Comparison of ENCODE assay signal across 20 mouse cellular contexts in the genomic region with DNA sequence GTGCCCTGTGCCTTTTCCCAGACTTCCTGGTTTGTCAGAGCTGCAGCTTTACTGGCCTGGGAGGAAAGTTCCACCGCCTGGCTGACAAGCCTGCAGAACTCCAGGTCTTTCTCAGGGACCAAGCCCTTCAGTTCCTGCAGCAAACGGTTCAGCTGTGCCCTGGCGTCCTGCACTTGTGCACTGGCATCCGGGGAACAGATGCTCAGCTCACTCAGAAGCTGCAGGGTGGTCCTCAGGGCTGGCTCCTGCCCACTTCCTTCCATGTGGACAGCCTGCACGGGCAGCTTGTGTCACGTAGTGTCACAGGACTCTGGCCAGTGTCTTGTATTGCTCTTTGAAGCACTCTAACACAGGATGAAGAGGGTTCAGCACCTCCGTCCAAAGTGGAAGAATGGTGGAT. TPM values are rescaled to one million over a fixed set of nuclear protein-coding genes. Genes with fewer than 3 reads are reported as not detected.
DNase-seq lines count a peak whose midpoint lies in the region; ATAC-seq and TF ChIP-seq lines count a peak whose summit lies in the region.
"Had no signal": no experiment of that assay in that cellular context is flagged by ENCODE, and none has a peak within 500 bp of the region (broad histone marks: within the 10 kb centered on the region; RNA-seq: fewer than 3 reads in every experiment).

No protein-coding gene starts in this region.

- peak; percentile 20 for DNase-seq in limb, embryonic 14.5 days (ENCODE audit: low spot score)
- DNase-seq in limb, embryonic 10.5 days (ENCODE audit: low spot score), result no peak
- peak; percentile 71 to 80 for DNase-seq in thymus, postnatal 36 days
- DNase-seq in heart, postnatal 4 days, result no peak
- DNase-seq: adrenal gland, postnatal 25 days; cerebellum, adult 18-20 months; gastrocnemius, adult 2 months; heart, postnatal 10 days; liver, embryonic 13.5 days had no signal

- no peaks in the 10 kb centered on the region for H3K27me3 ChIP-seq in limb, embryonic 14.5 days (ENCODE audit: control insufficient read depth, insufficient read depth, low read length)
- H3K27me3 ChIP-seq in limb, embryonic 10.5 days (ENCODE audit: low read depth, poor library complexity, severe bottlenecking), result no peaks in the 10 kb centered on the region
- no peaks in the 10 kb centered on the region for H3K27me3 ChIP-seq in myocyte (ENCODE audit: control insufficient read depth, insufficient read depth, insufficient read length)
- H3K27me3 ChIP-seq in forebrain, embryonic 15.5 days, result no peaks in the 10 kb centered on the region
- H3K27me3 ChIP-seq: intestine, embryonic 15.5 days; liver, embryonic 13.5 days; megakaryocyte, embryonic 14.5 days; neural tube, embryonic 13.5 days had no signal

- H3K27ac ChIP-seq in limb, embryonic 14.5 days (replicated peaks; ENCODE audit: low read depth, low read length), result no peak overlapping the region
- no peak overlapping the region for H3K27ac ChIP-seq in limb, embryonic 10.5 days
- H3K27ac ChIP-seq in forebrain, embryonic 15.5 days (replicated peaks), result no peak overlapping the region
- H3K27ac ChIP-seq: gastrocnemius, adult 2 months; hindbrain, embryonic 14.5 days; intestine, embryonic 15.5 days; liver, embryonic 13.5 days; neural tube, embryonic 13.5 days had no signal

- WGBS in limb, embryonic 14.5 days, result 75% methylated on average over 7 of the region's 7 CpGs
- WGBS in limb, embryonic 10.5 days, result 83% methylated on average over 7 of the region's 7 CpGs
- 83% methylated on average over 7 of the region's 7 CpGs for WGBS in forebrain, embryonic 15.5 days

- H3K36me3 ChIP-seq in limb, embryonic 14.5 days (ENCODE audit: control insufficient read depth, insufficient read depth, low read length), result no peaks in the 10 kb centered on the region
- H3K36me3 ChIP-seq in limb, embryonic 10.5 days, result no peaks in the 10 kb centered on the region
- no peaks in the 10 kb centered on the region for H3K36me3 ChIP-seq in myocyte (ENCODE audit: control insufficient read depth, insufficient read depth)
- no peaks in the 10 kb centered on the region for H3K36me3 ChIP-seq in forebrain, embryonic 15.5 days
- H3K36me3 ChIP-seq: intestine, embryonic 15.5 days; liver, embryonic 13.5 days; neural tube, embryonic 13.5 days had no signal

- no peak overlapping the region for H3K4me3 ChIP-seq in limb, embryonic 14.5 days (replicated peaks; ENCODE audit: low read length)
- H3K4me3 ChIP-seq in limb, embryonic 10.5 days, result no peak overlapping the region
- H3K4me3 ChIP-seq in myocyte, result no peak overlapping the region
- H3K4me3 ChIP-seq in forebrain, embryonic 15.5 days, result no peak overlapping the region
- H3K4me3 ChIP-seq: gastrocnemius, adult 2 months; intestine, embryonic 15.5 days; liver, embryonic 13.5 days; neural tube, embryonic 13.5 days had no signal

- TF ChIP-seq POLR2A in limb, embryonic 14.5 days (IDR thresholded peaks at IDR 0.05; ENCODE audit: borderline replicate concordance, extremely low read depth, insufficient read depth, insufficient read length), result no peak
- TF ChIP-seq POLR2A in myocyte (IDR thresholded peaks at IDR 0.05; ENCODE audit: insufficient read length, low read depth), result no peak

- H3K4me1 ChIP-seq in limb, embryonic 14.5 days (ENCODE audit: control insufficient read depth, insufficient read depth, low read length), result no peaks in the 10 kb centered on the region
- H3K4me1 ChIP-seq in limb, embryonic 10.5 days, result no peaks in the 10 kb centered on the region; the same call in 1 of the 2 replicates
- H3K4me1 ChIP-seq in forebrain, embryonic 15.5 days, result 0 out of 2 replicates have a peak, but pooled peaks cover 2% of the 10 kb centered on the region
- H3K4me1 ChIP-seq: intestine, embryonic 15.5 days; liver, embryonic 13.5 days; neural tube, embryonic 13.5 days had no signal

- no peaks in the 10 kb centered on the region for H3K79me2 ChIP-seq in myocyte (ENCODE audit: control insufficient read depth, insufficient read depth)

- ATAC-seq in limb, embryonic 14.5 days (ENCODE audit: low FRiP score, low read depth), result no peak; the same call in 1 of the 2 replicates
- peak; percentile 6 for ATAC-seq in activated CD4-positive, CD25-positive, alpha-beta regulatory T cell, adult 4 months
- ATAC-seq in forebrain, embryonic 15.5 days (replicated peaks), result no peak
- ATAC-seq: forebrain, embryonic 16.5 days; intestine, embryonic 15.5 days had no signal

- no peaks in the 10 kb centered on the region for H3K9me3 ChIP-seq in limb, embryonic 14.5 days (ENCODE audit: control insufficient read depth, low read length)
- H3K9me3 ChIP-seq in limb, embryonic 10.5 days (replicated peaks), result no peaks in the 10 kb centered on the region
- H3K9me3 ChIP-seq in forebrain, embryonic 15.5 days, result no peaks in the 10 kb centered on the region
- H3K9me3 ChIP-seq: intestine, embryonic 15.5 days; liver, embryonic 13.5 days; neural tube, embryonic 13.5 days had no signal

- H3K4me2 ChIP-seq in limb, embryonic 14.5 days (replicated peaks; ENCODE audit: low read depth, low read length, severe bottlenecking), result no peak overlapping the region
- H3K4me2 ChIP-seq in myocyte (ENCODE audit: low read depth), result no peak overlapping the region
- H3K4me2 ChIP-seq in forebrain, embryonic 15.5 days (replicated peaks), result no peak overlapping the region
- H3K4me2 ChIP-seq: hindbrain, embryonic 14.5 days; intestine, embryonic 15.5 days; liver, embryonic 13.5 days; neural tube, embryonic 13.5 days had no signal

- H3K9ac ChIP-seq in limb, embryonic 14.5 days (ENCODE audit: low read depth, low read length, severe bottlenecking), result no peak overlapping the region
- H3K9ac ChIP-seq in forebrain, embryonic 15.5 days (replicated peaks), result no peak overlapping the region
- H3K9ac ChIP-seq: hindbrain, embryonic 14.5 days; intestine, embryonic 15.5 days; liver, embryonic 13.5 days; neural tube, embryonic 13.5 days had no signal

- H3ac ChIP-seq in myocyte (ENCODE audit: control insufficient read depth, insufficient read length), result no peak overlapping the region

TF ChIP-seq in myocyte, 11 proteins besides CTCF, POLR2A, EP300 and RAD21:
- TF ChIP-seq USF1 (IDR thresholded peaks at IDR 0.05; ENCODE audit: low read depth) (no peak), TCF12 (IDR thresholded peaks at IDR 0.05; ENCODE audit: insufficient read depth, poor library complexity, severe bottlenecking) (no peak), MYOD1 (IDR thresholded peaks at IDR 0.05; ENCODE audit: control insufficient read depth in 1 of 3, insufficient read length in 2 of 3, low read depth in 2 of 3) (peak in 2 of 3 experiments; percentile 86 to 92), POLR2AphosphoS2 (IDR thresholded peaks at IDR 0.05; ENCODE audit: insufficient read length, low read depth) (no peak), REST (IDR thresholded peaks at IDR 0.05; ENCODE audit: insufficient read depth, insufficient read length) (no peak), E2F4 (IDR thresholded peaks at IDR 0.05; ENCODE audit: insufficient read depth) (no peak), MAX (IDR thresholded peaks at IDR 0.05; ENCODE audit: low read depth) (no peak), SRF (IDR thresholded peaks at IDR 0.05; ENCODE audit: control insufficient read depth, insufficient read length, low read depth) (no peak), TCF3 (IDR thresholded peaks at IDR 0.05; ENCODE audit: insufficient read length, low read depth) (no peak), MYOG (IDR thresholded peaks at IDR 0.05; ENCODE audit: control insufficient read depth in 1 of 3, insufficient read depth in 1 of 3, insufficient read length in 2 of 3, low read depth in 2 of 3) (peak in 2 of 3 experiments; percentile 90 to 91), CEBPB (IDR thresholded peaks at IDR 0.05; ENCODE audit: insufficient read depth, poor library complexity, severe bottlenecking) (no peak)

RNA-seq across cellular contexts. Expression of a gene that starts 23.0 kb away (rescaled TPM):
- 0.45 and 0.69 TPM in 2 replicates for polyA plus RNA-seq in limb, embryonic 14.5 days (2012; rRNA removed)
- polyA plus RNA-seq in limb, embryonic 14.5 days (2014; fragmentation: Nextera tagmentation; extraction: Ambion mirVana), result 0.33 TPM in 1 of 2 replicates, not detected in the other
- 0.23 TPM in 1 of 2 replicates, not detected in the other for polyA plus RNA-seq in limb, embryonic 10.5 days (2016; fragmentation: Nextera tagmentation; extraction: Ambion mirVana)
- polyA plus RNA-seq in activated CD4-positive, CD25-positive, alpha-beta regulatory T cell, adult 4 months (2017; shearing (Covaris generic)), result 1 to 10 TPM in 1 of 2 experiments, not detected in 1; 1.5 TPM
- polyA plus RNA-seq in myocyte (2012; fragmentation: generic; extraction: Trizol), result not detected
- not detected in 2 replicates for polyA plus RNA-seq in forebrain, embryonic 15.5 days (2015; fragmentation: Nextera tagmentation; extraction: Ambion mirVana)
- total RNA-seq in heart, postnatal 4 days (2021), result under 1 TPM in 1 of 2 experiments, not detected in 1; 0.54 TPM
- total RNA-seq: adrenal gland, postnatal 25 days; layer of hippocampus, postnatal 25 days; left cerebral cortex, postnatal 36 days; midbrain, postnatal 0 days had no signal
- polyA plus RNA-seq: forebrain, embryonic 16.5 days; hindbrain, embryonic 14.5 days; intestine, embryonic 15.5 days; liver, embryonic 13.5 days; midbrain, postnatal 0 days; neural tube, embryonic 13.5 days had no signal

RNA-seq across cellular contexts. Expression of a gene that starts 50.7 kb away (rescaled TPM):
- 1.4 and 2.0 TPM in 2 replicates for polyA plus RNA-seq in limb, embryonic 14.5 days (2012; rRNA removed)
- 1.7 and 2.0 TPM in 2 replicates for polyA plus RNA-seq in limb, embryonic 14.5 days (2014; fragmentation: Nextera tagmentation; extraction: Ambion mirVana)
- 0.16 and 0.19 TPM in 2 replicates for polyA plus RNA-seq in limb, embryonic 10.5 days (2016; fragmentation: Nextera tagmentation; extraction: Ambion mirVana)
- 100 to 1,000 TPM; 233 to 235 TPM for polyA plus RNA-seq in activated CD4-positive, CD25-positive, alpha-beta regulatory T cell, adult 4 months (2017; shearing (Covaris generic))
- polyA plus RNA-seq in myocyte (2012; fragmentation: generic; extraction: Trizol), result 0.28 TPM
- polyA plus RNA-seq in forebrain, embryonic 15.5 days (2015; fragmentation: Nextera tagmentation; extraction: Ambion mirVana), result 0.36 and 0.38 TPM in 2 replicates
- total RNA-seq in heart, postnatal 4 days (2021), result under 1 TPM; 0.26 to 0.34 TPM

Comparison
In these comparisons a context has a peak if more than half of its experiments do, and no peak if none do; other contexts are left out.
1. DNase-seq: peak in limb, embryonic 14.5 days (single experiment) and thymus, postnatal 36 days (2 of 2); none in limb, embryonic 10.5 days (single experiment) and heart, postnatal 4 days (single experiment).
2. RNA of a gene that starts 50.7 kb away (polyA plus RNA-seq): 233 to 235 TPM in activated CD4-positive, CD25-positive, alpha-beta regulatory T cell, adult 4 months; 1.4 to 2.0 TPM in limb, embryonic 14.5 days, 0.36 to 0.38 TPM in forebrain, embryonic 15.5 days, 0.28 TPM in myocyte (single experiment) and 0.16 to 0.19 TPM in limb, embryonic 10.5 days; every median in the first group is over 10 times any median in the second.